Mouse (Mus musculus): Measurements from ENCODE around the gene Chchd3. TPM values are rescaled to one million over a fixed set of nuclear protein-coding genes. Genes with fewer than 3 reads are reported as not detected.

The Chchd3 gene
- total RNA-seq, 2 experiments from 2014 or later = 94.9 to 103 TPM

DNA sequence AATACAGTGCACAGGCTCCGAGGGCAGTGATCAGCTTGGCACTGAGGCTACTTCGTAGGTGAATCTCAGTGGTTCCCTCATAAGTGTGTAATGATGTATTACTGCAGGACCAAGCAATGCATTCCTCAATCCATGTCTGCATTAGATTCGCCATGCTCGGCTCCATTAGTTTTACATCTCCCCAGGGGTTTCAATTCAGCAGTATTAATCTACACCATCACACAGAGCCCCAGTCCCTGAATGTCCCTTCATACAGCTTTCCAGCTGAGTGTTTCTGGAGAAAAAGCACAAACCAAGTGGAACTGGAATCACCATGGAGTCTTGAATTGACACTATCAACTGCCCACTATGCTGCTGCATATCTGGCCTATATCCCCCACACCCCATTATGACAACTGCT lies 241.1 kb downstream of the Chchd3 start:
- no peak for DNase-seq (ENCODE audit: extremely low spot score in 1 of 2, low spot score in 1 of 2)

DNA sequence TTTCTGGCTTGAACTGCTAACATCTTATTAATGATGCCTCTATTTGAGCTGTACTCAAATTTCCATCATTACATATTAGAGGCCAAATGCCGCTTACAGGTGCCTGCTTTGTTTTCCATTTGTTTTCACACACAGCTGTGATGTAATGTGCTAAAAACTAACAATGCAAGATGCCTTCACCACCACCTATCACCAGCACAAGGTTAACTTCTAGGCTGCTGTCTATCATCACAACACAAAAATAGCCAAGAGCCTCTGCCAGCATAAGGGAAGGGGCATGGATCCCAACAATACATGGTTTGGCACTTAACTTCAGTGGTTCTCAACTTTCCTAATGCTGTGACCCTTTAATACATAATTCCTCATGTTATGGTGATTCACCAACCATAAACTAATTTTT lies 251.3 kb downstream of the Chchd3 start:
- DNase-seq (ENCODE audit: extremely low spot score in 1 of 2, low spot score in 1 of 2) = no peak

DNA sequence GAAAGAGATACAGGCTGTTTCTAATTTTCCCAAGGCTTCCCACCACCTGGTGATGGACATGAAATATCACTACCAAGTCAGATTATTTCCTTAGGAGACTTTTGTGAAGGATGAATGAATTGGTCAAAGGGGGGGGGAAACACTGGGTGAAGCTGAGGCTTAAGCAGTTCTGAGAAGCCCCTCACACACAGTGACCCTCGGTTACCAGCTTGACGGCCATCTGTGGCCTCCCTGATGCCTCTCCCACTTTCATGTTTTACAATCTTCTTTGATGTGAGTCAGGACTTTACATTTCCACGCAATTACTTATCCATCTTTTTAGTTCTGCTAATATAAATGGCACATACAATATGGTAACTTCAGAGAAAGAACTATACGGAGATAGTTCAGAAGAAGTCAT lies 252.3 kb downstream of the Chchd3 start:
- DNase-seq (ENCODE audit: extremely low spot score in 1 of 2, low spot score in 1 of 2) = no peak

DNA sequence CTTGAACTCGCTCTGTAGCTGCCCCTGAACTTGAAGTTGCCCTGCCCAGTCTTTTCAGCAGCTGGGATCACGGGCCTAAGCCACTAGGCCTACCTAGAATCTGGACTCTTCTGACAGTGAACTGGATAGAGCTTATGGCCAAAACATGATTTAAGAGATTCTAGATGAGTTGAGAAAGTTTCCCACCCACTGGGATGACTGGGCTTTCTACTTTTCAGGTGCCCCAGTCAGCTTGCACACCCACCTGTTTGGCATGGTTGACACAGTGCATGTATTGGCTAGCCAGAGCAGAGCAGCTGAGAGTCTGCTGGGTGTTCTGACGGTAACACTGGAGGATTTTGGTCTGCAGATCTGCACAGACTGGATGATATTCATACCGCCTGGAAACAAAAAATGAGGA lies 256.4 kb downstream of the Chchd3 start:
- DNase-seq (ENCODE audit: extremely low spot score in 1 of 2, low spot score in 1 of 2) = no peak

DNA sequence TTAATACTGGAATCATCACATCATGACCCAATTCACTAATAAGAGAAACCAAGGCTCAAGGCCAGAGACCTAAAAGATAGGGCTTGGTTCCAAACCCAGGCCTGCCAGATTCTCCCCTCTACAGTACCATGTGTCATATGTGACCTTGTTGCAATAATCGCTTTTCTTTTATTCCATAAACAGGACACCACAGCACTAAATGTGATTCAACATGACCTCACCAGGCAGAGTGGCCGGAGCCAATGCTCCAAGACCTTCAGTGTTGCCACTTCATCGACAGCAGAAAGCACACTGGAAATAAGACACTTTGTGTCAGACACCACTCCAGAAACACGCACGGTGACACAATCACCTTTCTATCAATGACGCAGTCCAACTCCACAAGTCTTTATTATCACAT lies 258.3 kb downstream of the Chchd3 start:
- no peak for DNase-seq (ENCODE audit: extremely low spot score in 1 of 2, low spot score in 1 of 2)

DNA sequence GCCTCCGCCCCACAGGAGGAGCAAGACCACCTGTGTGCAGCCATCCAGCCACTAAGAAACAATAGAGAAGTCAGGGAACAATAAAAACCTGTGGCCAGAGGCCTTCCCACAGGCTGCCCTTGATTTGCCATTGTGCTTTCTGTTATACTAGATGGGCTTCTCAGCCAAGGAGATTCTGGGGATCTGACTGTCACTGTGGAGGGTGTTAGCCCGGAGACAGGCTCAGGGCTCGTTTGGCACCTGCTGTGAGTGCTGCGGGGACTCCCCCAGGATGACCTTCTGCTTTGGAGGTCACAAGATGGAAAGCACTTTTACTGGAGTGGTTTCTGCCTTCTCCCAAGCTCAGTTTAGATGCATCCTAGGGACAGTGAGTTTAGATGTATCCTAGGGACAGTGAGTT lies 262.5 kb downstream of the Chchd3 start:
- no peak for DNase-seq (ENCODE audit: extremely low spot score in 1 of 2, low spot score in 1 of 2)

DNA sequence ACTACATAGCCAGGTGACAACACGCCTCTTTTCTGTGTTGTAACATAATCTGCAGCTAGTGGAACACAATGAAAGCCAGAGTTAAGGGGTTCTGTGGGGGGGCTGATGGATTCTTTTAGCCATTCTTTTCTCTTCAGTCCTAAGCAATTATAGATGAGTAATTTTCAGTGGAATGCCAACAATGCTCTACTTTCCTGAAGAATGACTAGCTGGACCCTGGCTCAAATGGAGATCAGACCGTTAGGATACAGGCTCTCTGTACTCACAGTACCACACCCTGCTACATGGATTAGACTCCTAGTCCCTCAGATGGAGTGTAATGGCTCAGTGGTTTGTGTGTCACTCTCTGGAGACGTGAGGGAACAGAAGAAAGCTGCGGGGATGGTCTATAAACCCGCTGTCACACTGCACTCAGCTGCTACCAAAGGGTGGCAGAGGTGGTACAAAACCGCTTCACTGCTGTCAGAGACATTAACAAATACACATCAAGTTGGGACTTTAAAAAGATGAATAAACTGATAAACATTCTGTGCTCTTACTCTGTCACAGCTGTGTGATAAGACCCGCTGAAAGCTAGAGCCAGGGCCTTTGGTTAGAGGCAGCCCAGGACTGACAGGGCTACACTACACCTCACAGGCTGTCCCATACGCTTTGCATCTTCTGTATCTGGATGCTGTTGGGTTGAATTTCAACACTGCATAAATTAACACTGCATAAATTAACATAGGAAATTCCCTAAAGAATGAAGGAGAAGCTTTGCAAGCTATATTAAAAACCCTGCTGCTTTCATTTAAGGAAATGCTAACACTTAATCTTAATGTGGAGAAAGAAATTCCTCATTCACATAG lies 264.2 kb downstream of the Chchd3 start:
- DNase-seq (ENCODE audit: extremely low spot score in 1 of 2, low spot score in 1 of 2) = no peak

DNA sequence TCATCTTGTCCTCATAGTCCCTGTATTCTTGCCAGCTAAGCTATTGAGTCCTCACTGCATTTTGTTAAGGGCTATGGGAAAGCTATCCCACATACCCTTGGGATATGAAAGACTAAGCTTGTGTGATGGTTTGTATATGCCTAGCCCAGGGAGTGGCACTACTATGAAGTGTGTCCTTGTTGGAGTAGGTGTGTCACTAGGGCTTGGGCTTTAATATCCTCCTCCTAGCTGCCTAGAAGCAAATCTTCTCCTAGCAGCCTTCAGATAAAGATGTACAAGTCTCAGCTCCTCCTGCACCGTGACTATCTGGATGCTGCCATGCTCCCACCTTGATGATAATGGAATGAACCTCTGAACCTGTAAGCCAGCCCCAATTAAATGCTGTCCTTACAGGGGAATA lies 266.5 kb downstream of the Chchd3 start:
- DNase-seq (ENCODE audit: extremely low spot score in 1 of 2, low spot score in 1 of 2) = no peak

DNA sequence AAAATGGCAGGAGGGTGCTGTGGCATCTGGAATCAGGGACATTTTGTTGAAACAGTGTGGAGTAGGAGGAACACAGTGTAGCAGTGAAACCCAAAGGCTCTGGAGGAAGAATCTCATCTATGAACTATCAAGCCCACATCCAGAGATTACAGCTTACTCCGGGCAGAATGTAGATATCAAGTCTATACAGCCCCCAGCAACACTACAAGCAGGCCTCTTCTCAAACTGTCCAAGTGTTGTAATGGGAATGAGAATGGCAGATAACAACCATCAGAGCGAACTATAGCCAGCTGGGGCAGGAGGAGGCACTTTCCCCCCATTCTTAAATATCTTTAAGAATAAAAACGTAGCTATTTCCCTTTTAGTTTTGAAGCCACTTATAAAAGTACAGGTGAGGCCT lies 266.9 kb downstream of the Chchd3 start:
- no peak for DNase-seq (ENCODE audit: extremely low spot score in 1 of 2, low spot score in 1 of 2)

DNA sequence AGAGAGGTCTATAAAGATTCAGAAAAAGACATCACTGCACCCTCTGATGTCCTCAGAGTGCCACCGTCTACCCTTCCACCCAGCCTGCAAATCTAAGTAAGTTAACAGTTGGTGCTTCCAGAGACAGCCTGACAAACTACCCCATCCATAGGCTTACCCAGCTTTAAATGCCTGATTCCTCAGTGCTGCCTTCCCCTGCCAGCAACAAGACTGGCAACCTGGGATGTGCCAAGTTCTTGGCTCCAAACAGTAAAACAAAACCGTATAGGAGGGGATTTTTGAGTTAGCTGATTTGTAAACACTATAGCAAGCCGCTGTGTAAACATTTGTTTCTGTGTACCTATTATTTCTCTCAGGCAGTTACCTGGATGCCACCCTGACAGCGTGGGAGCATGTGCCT lies 269.6 kb downstream of the Chchd3 start:
- no peak for DNase-seq (ENCODE audit: extremely low spot score in 1 of 2, low spot score in 1 of 2)

DNA sequence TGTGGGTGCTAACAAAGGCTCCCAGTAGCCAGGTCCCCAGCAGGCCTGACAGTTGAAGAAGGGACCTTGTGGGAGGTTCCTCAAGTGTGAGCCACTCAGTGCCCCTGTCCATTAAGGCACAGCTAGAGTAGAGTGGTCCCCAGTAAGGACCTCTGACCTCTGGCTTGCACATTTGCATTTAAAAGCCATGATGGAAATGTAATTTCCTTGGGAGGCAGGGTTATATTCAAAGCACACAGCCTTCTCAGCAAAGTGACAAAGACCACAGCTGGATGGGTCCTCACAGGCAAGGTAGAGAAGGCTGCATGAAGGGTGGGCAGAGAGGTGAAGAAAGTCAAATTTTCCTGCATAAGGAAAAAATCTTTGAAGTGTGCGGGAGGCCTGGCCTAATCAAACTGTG lies 272.7 kb downstream of the Chchd3 start:
- DNase-seq (ENCODE audit: extremely low spot score in 1 of 2, low spot score in 1 of 2) = no peak

DNA sequence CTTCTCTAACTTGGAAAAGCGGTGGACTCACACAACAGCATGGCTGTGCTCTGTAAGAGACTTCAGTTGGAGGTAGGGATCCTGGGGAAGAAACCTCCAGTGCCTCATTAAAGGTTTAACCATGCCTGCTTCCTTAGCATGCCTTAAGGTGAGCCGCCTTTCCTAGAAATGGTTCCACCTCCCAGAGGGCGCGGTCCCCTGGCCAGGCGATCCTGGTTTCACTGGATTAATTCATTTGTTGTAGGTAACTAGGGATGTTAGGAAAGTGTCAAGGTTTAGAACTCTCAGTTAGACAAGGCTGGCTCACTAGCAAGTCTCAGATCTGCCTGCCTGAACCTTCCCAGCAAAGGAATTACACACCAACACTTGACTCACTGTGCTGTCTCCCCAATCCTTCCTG lies 273.9 kb downstream of the Chchd3 start:
- no peak for DNase-seq (ENCODE audit: extremely low spot score in 1 of 2, low spot score in 1 of 2)

DNA sequence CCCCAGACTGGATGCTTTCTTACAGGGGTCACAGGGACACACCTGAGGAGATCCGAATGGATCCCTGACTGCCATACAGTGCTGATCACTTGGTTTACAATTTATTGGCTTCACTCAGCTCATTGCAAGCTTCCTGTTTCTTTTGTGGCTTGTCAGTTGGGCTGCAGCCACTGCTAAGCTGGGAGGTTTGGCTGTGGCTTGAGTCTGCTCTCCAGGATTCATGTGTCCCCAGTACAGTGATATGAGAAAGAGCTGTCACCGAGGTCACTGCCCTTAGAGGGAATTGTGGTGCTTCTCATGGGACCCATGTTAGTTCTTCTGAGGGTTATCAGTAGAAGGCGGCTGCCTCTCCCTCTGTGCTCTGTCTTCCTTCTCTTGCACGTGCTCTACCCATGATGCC lies 277.0 kb downstream of the Chchd3 start:
- no peak for DNase-seq (ENCODE audit: extremely low spot score in 1 of 2, low spot score in 1 of 2)

DNA sequence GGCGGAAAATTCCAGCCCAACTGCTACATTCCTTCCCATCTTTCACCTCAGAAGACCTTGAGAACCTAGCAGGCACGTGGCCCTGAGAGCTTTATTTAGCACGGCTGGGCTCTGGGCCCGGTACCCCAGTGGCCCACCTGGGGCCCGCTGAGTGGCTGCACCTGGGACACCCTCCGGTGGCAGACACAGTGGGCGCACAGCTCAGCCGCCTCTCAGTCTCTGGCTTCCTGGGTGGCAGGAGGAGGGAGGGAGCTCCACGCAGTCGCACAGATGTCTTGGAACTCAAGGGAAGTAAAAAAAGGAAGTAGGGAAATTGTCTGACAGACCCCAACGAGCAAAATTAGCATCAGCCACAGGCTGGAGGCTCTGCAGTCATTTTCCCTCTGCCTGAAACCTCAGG lies 279.5 kb downstream of the Chchd3 start:
- peak; percentile 15 to 38 for DNase-seq (ENCODE audit: extremely low spot score in 1 of 2, low spot score in 1 of 2)

DNA sequence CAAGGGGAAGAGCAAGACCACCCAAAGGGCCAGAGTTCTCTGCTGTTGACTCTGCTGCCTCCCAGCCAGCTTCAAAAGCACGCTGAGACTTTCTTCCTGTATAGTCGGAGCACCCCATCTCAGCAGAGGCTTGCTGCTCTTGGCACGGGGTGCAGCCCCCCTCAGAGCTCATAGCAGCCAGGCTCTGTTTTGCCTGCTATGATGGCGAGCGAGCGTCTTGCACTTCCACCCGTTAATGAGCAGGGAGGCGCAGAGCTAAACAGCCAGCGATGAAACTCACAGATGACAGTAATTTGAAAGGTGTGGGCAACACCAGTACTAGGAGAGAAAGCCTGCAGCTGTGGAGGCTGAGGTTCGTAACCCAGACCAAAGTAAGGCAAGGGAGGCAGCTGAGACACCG lies 283.7 kb downstream of the Chchd3 start:
- no peak for DNase-seq (ENCODE audit: extremely low spot score in 1 of 2, low spot score in 1 of 2)

DNA sequence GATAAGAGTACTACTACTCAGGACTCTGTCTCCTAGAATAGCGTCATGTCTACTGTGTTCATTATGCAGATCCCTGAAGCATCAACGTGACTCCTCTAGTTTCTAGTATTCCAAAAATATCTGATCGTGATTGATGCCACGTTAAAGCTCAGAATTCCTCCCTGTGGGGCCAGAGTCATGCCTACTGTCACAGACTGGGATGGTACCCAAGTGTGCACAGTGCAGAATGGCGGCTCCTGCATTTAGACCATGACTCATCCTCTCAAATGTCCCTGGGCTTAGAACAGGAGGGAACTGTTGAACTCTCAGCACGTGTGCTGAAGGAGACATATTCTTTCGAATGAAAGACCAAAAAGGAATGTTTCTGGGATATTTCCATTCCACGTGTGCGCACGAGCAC lies 305.5 kb downstream of the Chchd3 start:
- no peak for DNase-seq (ENCODE audit: extremely low spot score in 1 of 2, low spot score in 1 of 2)

DNA sequence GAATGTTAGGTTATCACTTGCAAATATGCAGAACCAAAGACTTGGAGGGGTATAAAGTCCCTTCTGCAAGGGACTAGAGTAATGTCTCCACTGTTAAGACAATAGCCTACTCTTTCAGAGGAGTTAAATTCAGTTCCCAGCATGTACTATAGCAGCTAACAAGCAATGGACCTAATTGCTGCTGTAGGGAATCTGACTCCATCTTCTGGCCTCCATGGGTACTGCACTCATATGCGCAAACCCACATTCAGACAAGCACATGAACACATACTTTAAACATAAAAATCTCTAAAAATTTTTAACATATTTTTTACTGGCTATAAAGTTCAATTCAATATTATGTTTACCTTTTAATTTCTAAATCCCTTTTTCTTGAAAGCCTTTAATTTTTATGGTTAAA lies 310.2 kb downstream of the Chchd3 start:
- DNase-seq (ENCODE audit: extremely low spot score in 1 of 2, low spot score in 1 of 2) = no peak

DNA sequence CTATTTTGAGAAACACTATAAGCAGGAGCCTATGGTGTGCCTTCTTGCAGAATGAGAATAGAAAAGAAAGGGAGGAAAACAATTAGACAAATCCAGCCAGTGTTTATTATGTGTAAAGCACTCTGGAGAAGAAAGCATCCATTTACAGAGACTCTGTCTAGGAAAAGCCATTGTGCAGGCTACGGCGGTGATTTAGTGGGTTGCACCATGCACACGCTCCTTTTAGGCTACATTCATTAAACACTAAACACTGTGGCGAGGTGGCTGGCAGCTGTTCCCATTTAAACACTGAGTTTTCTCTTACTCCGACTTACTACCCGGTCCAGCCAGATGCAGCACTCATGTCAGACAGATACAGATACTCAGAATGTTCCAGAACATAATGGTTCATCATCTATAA lies 311.3 kb downstream of the Chchd3 start:
- no peak for DNase-seq (ENCODE audit: extremely low spot score in 1 of 2, low spot score in 1 of 2)

DNA sequence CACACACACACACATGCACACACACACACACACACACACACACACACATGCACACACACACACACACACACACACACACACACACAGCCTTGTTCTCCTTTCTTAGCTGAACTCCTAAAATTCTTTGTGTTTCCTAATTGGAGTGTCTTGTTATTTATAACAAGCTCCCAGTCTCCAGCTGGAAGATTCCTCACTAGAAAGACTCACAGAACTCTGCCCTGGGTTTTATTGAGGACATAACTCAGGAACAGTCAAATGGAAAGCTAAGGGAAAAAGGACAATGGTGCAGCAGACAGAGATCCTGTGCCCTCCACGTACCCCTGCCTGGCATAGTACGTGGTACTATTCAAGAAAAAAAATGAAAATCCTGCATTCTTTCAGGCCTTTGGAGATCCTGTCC lies 312.7 kb downstream of the Chchd3 start:
- no peak for DNase-seq (ENCODE audit: extremely low spot score in 1 of 2, low spot score in 1 of 2)

Data from layer of hippocampus, postnatal 25 days (tissue).